Mouse (Mus musculus) embryo, embryonic 10 days (tissue): ENCODE data around the gene Pklr.
A peak's percentile ranks its signal among the peaks of the same experiment; 100 is the strongest.

Experiments
- DNase-seq: peaks from one replicate; pipeline ENCODE4 v3.0.0-alpha.2; 2015; ENCODE audit warnings: low spot score

Pklr gene

GRCm38 (mm10) chr3:89163643-89164245, 27.8 kb downstream of the Pklr start:
- no peak for DNase-seq

- peak; percentile 97 for DNase-seq
These were observed 28.7 kb downstream of the Pklr start, which contains the start of gene Clk2 for GRCm38 (mm10) chr3:89164506-89165267. Gene Clk2 (plus strand): TSS chr3:89164795.

GRCm38 (mm10) chr3:89165268-89165870, 29.4 kb downstream of the Pklr start:
- DNase-seq: peak; percentile 44

DNA sequence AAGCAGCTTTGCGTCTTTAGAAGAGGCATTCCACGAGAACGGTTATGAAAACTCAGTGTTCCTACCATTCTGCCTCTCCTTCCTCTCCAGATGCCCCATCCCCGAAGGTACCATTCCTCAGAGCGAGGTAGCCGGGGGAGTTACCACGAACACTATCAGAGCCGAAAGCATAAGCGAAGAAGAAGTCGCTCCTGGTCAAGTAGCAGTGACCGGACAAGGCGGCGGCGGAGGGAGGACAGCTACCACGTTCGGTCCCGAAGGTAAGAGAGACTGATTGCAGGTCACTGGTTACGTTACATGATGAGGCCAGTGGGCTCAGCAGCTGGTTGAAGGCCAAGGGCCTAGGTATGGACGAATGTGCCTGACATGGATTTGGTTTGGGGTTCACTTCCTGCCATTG, 31.0 kb downstream of the Pklr start:
- DNase-seq: no peak

DNA sequence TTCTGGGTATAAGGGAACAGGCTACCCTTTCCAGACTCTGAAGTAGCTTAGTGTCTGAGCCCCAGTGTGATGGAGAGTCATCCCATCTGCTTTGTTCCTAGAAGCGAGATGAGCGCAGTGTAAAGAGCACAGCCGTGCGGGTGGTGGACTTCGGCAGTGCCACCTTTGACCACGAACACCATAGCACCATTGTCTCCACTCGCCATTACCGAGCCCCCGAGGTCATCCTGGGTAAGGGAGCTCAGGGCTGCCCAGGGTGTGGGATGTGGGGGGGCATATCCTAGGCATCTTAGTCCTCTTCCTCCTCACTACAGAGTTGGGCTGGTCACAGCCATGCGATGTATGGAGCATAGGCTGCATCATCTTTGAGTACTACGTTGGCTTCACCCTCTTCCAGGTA, 38.9 kb downstream of the Pklr start:
- no peak for DNase-seq

DNA sequence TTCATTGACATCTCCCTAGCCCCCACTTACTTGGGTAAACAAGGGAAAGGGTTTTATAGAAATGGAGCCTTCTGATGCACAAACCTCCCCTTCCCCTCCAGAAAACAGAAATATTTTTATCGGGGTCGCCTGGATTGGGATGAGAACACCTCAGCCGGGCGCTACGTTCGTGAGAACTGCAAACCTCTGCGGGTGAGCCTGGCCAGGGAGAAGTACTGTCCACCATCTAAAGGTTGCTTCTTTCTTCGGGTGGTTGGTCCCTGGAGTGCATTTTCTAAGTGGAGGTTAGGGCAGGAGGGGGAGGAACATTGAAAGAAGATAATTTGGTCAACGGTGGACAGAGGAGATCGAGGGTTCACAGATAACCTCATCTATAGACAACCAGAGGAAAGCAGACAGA, 39.6 kb downstream of the Pklr start:
- no peak for DNase-seq

- no peak for DNase-seq
These were observed 40.5 kb downstream of the Pklr start for GRCm38 (mm10) chr3:89176421-89176820.

- DNase-seq: peak; percentile 95
These were observed 41.5 kb downstream of the Pklr start, which contains the start of gene Scamp3 for GRCm38 (mm10) chr3:89177242-89178106. Gene Scamp3 (plus strand): TSS chr3:89177473.

DNA sequence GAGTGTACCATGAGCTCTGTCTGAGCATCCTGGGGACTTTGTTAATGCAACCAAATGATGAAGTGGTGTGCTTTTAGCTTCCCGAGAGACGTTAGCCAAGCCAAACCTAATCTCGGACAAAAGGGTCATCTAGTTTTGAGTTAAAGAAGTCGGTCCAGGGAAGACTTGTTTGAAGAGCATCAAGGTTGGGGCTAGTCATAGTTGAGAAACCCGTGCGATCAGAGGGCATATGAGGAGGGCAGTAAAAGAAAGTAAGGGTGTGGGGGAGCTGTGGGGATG, 42.1 kb downstream of the Pklr start:
- no peak for DNase-seq

DNA sequence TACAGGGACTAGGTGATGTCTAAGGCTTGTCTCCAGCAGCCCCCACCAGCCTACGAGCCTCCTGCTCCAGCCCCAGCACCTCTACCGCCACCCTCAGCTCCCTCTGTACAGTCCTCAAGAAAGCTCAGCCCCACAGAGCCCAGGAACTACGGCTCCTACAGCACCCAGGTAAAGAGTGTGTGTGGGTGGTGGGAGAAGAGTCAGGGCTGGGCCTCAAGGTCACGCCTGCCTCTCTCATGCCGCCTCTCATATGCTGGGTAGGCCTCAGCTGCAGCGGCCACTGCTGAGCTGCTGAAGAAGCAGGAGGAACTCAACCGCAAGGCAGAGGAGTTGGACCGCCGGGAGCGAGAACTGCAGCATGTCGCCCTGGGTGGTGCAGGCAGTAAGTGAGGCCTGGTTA, 43.1 kb downstream of the Pklr start:
- no peak for DNase-seq

GRCm38 (mm10) chr3:89181749-89182500, 46.0 kb downstream of the Pklr start:
- no peak for DNase-seq

DNA sequence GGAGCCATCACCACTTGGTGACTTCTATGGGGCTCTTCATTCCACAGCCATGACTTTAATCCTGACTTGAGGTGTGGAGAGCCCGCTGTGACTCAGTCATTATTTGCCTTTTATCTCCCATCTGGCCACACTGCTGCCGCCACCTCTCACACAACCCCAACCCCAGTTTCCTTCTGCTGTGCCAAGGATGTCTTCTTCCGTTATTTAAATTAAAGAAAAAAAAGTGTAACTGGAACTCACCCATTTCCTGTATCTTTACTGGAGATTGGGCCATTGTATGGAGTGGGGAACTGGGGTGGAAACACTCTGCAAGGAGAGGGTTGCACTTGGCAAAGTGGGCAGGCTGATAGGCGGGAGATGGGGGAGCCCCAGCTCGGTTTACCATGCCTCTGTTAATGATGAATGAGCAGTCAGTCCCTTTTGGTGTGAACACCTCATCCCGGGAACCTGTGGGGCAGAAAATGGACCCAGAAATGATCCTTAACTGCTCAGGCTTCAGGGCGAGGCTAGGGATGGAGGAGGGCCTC, 46.7 kb downstream of the Pklr start:
- no peak for DNase-seq

DNA sequence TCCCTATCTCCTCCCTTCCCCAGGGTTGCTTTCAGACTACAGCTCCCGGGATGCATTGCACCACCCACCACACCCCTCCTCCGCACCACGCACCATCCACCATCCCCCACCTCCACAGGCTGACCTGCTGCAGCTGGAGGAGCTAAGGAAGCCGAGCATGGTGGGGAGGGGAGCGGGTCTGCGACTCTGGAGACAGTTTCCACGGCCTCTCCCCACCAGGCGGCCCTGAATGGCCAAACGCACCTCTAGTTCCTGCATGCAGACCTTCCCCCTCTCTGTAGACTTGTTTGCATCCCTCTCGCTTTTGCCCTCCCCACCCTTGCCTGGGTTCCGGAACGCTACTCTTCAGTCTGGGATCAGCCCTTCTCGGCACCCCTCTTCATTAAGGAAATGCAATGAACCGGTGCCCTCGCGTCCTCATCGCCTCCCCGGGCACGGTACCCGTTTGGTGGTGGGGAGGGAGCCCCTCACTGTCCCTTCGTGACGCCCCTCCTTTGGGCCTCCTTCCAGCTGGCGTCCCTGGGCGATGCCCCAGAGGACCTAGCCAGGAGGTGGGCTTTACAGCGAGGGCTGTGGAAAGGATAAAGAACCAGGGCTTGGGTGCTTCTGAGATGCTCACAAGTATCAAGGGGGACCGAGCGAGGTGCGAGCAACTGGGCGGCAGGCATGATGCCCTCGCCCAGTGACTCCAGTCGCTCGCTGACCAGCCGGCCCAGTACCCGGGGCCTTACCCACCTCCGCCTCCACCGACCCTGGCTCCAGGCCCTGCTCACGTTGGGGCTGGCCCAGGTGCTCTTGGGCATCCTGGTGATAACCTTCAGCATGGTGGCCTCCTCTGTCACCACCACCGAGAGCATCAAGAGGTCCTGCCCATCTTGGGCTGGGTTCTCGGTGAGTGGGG, 47.4 kb downstream of the Pklr start, which contains the start of gene Fam189b:
Gene Fam189b (plus strand): TSS at position 86 of the 901 bp plus-strand sequence.
- DNase-seq: peak; percentile 93

GRCm38 (mm10) chr3:89183959-89184315, 48.0 kb downstream of the Pklr start:
- no peak for DNase-seq

DNA sequence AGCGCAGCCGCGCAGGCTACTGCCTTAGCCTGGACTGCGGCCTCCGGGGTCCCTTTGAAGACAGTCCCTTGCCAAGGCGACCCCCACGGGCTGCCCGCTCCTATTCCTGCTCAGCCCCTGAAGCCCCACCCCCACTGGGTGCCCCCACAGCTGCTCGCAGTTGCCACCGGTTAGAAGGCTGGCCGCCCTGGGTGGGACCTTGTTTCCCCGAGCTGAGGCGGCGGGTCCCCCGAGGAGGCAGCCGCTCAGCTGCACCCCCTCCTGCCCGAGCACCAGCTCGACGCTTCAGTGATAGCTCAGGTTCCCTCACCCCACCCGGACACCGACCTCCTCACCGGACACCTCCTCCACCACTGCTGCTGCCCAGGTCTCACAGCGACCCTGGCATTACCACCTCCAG, 51.3 kb downstream of the Pklr start:
- DNase-seq: no peak

DNA sequence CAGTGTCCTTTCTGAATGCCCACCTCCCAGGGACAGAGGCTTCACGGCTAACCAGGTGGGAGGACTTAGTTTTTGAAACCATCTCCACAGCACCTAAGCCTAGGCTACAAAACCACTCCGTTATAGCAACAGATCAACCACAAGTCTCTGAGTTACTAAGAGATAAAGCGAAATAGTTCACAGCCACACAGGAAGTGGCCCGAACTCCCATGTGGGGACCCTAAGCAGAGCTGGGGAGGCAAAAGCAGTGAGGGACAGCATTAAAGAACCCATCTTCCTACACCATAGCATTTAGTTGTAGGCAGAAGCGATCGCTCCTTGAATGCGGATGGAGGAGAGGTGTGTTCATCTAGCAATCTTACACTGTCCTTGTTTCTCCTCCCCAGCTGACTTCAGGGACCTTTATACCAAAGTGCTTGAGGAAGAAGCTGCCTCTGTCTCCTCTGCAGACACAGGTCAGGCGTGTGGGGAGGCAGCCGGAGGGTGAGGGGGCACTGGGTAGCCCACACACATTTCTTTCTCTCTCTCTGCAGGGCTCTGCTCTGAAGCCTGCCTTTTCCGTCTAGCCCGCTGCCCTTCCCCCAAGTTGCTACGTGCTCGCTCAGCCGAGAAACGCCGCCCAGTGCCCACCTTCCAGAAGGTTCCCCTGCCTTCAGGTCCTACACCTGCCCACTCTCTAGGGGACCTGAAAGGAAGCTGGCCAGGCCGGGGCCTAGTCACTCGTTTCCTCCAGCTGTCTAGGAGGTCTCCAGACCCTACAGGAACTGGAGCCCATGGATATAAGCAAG, 51.9 kb downstream of the Pklr start:
- no peak for DNase-seq

DNA sequence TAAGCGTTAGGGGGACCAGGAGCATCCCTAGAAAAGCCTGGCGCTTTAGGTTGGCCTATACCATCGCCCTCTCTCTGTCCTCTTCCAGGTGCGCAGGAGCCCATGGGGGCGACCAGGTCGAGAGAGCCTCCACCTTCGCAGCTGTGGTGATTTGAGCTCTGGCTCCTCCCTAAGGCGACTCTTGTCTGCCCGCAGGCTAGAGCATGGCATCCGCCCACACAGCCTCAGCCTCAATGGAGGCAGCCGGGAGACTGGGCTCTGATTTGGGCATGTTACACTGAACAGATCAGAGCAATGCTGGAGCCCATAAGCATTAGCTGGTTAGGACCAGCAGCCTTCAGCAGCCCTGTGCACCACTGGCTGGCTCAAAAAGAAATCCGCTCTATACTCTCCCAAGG, 52.5 kb downstream of the Pklr start:
- DNase-seq: no peak

DNA sequence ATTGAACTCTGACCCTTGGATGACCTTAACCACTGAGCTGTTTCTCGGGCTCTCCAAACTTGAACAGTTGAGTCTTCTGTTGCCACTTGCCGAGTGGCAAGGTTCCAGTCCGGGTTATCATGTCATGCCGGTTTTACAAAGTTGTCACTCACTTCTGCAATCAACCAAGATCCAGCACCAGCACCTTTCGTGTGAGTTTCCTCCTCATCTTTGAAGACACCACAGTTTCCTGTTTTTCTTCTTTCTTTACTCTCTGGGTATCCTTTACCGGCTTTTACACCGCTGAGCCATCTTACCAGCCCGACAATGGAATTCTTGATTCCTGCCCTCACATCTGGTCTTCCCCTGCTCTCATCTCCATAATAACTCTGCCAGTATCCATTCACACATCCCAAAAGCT, 54.5 kb downstream of the Pklr start:
- no peak for DNase-seq

- no peak for DNase-seq
These were observed 57.4 kb downstream of the Pklr start for GRCm38 (mm10) chr3:89193351-89193750.

DNA sequence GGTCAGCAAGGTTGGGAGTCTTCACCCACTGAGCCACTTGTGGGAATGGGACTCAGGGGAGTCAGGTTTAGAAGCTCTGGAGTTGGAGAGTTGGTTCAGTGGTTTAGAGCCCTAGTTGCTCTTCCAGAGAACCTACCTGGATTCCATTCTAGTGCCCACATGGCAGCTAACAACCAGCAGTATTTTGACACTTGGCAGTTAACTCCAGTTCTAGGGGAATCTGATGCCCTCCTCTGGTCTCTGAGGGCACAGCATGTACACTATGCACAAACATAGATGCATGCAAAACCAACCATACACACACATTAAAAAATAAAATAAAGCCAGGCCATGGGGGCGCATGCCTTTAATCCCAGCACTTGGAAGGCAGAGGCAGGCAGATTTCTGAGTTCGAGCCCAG, 57.9 kb downstream of the Pklr start:
- no peak for DNase-seq
